Mouse (Mus musculus) neural tube, embryonic 12.5 days (tissue): ENCODE measurements around the gene Isyna1. TPM values are rescaled to one million over a fixed set of nuclear protein-coding genes. Genes with fewer than 3 reads are reported as not detected.

ENCODE experiments used
- ATAC-seq: fragments of 200-750 bp; cut with Nextera tagmentation; 2 replicates; pipeline ENCODE4 v1.8.0; 2017; ENCODE audit warnings: low read depth, mild to moderate bottlenecking, moderate TSS enrichment, moderate library complexity; ENCODE audit not compliant: low FRiP score
- H3K27ac ChIP-seq: fragments of 300-500 bp; sonication (generic); 2 replicates; pipeline ENCODE4 v1.5.1; 2016
- H3K27me3 ChIP-seq: fragments of 300-500 bp; sonication (generic); replicated peaks from 2 replicates; pipeline ENCODE4 v1.6.1; 2016; ENCODE audit warnings: mild to moderate bottlenecking
- H3K36me3 ChIP-seq: fragments of 300-500 bp; sonication (generic); 2 replicates; pipeline ENCODE4 v1.6.1; 2016; ENCODE audit warnings: mild to moderate bottlenecking
- H3K4me1 ChIP-seq: fragments of 300-500 bp; sonication (generic); 2 replicates; pipeline ENCODE4 v1.6.1; 2016
- H3K4me2 ChIP-seq: fragments of 300-500 bp; sonication (generic); replicated peaks from 2 replicates; pipeline ENCODE4 v1.6.1; 2016; ENCODE audit warnings: mild to moderate bottlenecking
- H3K4me3 ChIP-seq: fragments of 300-500 bp; sonication (generic); 2 replicates; pipeline ENCODE4 v1.5.1; 2016
- H3K9ac ChIP-seq: fragments of 300-500 bp; sonication (generic); 2 replicates; pipeline ENCODE4 v1.6.1; 2016; ENCODE audit warnings: mild to moderate bottlenecking
- H3K9me3 ChIP-seq: fragments of 300-500 bp; sonication (generic); 2 replicates; pipeline ENCODE4 v1.6.1; 2016; ENCODE audit warnings: mild to moderate bottlenecking
- WGBS: fragments of 180-500 bp; shearing (Covaris S2); methylation state at CpG from one replicate; pipeline ENCODE4 v1.1.7; 2016; 5-methylcytosine and 5-hydroxymethylcytosine counted together
- polyA plus RNA-seq: library from polyadenylated mRNA; unstranded; fragments of >200 nt; fragmentation: Nextera tagmentation; extraction: Ambion mirVana; gene quantifications from 2 replicates; pipeline ENCODE4 v1.2.1, GENCODE M21; 2016

The Isyna1 gene
- polyA plus RNA-seq, 1 experiment from 2014 or later: 116 TPM

GRCm38 (mm10) chr8:70618888-70619334 is 24.7 kb downstream of the Isyna1 start:
- Histone ChIP-seq H3K9ac (no peak overlapping the region), H3K9me3 (no peaks in the 10 kb centered on the region), H3K4me2 (no peak overlapping the region), H3K4me1 (0 out of 2 replicates have a peak, but pooled peaks cover 14% of the 10 kb centered on the region), H3K36me3 (no peaks in the 10 kb centered on the region), H3K4me3 (no peak overlapping the region), H3K27ac (no peak overlapping the region), H3K27me3 (peaks cover 23% of the 10 kb centered on the region)
- ATAC-seq: peak; percentile 42; the same call in 1 of the 2 replicates
- 30% methylated on average over 9 of the region's 9 CpGs for WGBS

- H3K9ac ChIP-seq: no peak overlapping the region
- no peaks in the 10 kb centered on the region for H3K36me3 ChIP-seq
- H3K4me2 ChIP-seq: no peak overlapping the region
- WGBS: 63% methylated on average over 3 of the region's 3 CpGs
- no peak overlapping the region for H3K27ac ChIP-seq
- H3K4me3 ChIP-seq: no peak overlapping the region
- H3K4me1 ChIP-seq: 0 out of 2 replicates have a peak, but pooled peaks cover 10% of the 10 kb centered on the region
- ATAC-seq: no peak
- H3K27me3 ChIP-seq: peaks cover 23% of the 10 kb centered on the region
- H3K9me3 ChIP-seq: no peaks in the 10 kb centered on the region
Observed at GRCm38 (mm10) chr8:70622220-70622619, 28.0 kb downstream of the Isyna1 start.

GRCm38 (mm10) chr8:70625104-70625503 is 30.9 kb downstream of the Isyna1 start:
- Histone ChIP-seq H3K36me3 (no peaks in the 10 kb centered on the region), H3K27me3 (peaks cover 23% of the 10 kb centered on the region), H3K9me3 (no peaks in the 10 kb centered on the region), H3K9ac (no peak overlapping the region), H3K4me1 (peaks cover 9% of the 10 kb centered on the region; the same call in 1 of the 2 replicates), H3K4me3 (no peak overlapping the region), H3K4me2 (no peak overlapping the region), H3K27ac (no peak overlapping the region)
- no peak for ATAC-seq
- WGBS: 25% methylated on average over 5 of the region's 5 CpGs

- no peak overlapping the region for H3K4me3 ChIP-seq
- H3K36me3 ChIP-seq: no peaks in the 10 kb centered on the region
- H3K9me3 ChIP-seq: no peaks in the 10 kb centered on the region
- WGBS: 91% methylated on average over 5 of the region's 5 CpGs
- H3K4me1 ChIP-seq: peaks cover 15% of the 10 kb centered on the region; the same call in 1 of the 2 replicates
- H3K27me3 ChIP-seq: peaks cover 12% of the 10 kb centered on the region; the same call in 1 of the 2 replicates
- no peak overlapping the region for H3K4me2 ChIP-seq
- H3K27ac ChIP-seq: no peak overlapping the region
- ATAC-seq: no peak
- no peak overlapping the region for H3K9ac ChIP-seq
Observed at GRCm38 (mm10) chr8:70627041-70627440, 32.9 kb downstream of the Isyna1 start.

- Histone ChIP-seq H3K9ac (peak overlapping the region; percentile 53; the same call in 1 of the 2 replicates), H3K4me2 (peak overlapping the region; percentile 54), H3K9me3 (no peaks in the 10 kb centered on the region), H3K27ac (no peak overlapping the region), H3K36me3 (no peaks in the 10 kb centered on the region), H3K4me3 (peak overlapping the region; percentile 31), H3K4me1 (peaks cover 15% of the 10 kb centered on the region; the same call in 1 of the 2 replicates), H3K27me3 (peaks cover 7% of the 10 kb centered on the region; the same call in 1 of the 2 replicates)
- peak; percentile 2; the same call in 1 of the 2 replicates for ATAC-seq
- 52% methylated on average over 7 of the region's 7 CpGs for WGBS
Observed at GRCm38 (mm10) chr8:70628986-70629490, 34.9 kb downstream of the Isyna1 start.

GRCm38 (mm10) chr8:70629574-70630531 is 35.7 kb downstream of the Isyna1 start:
- peak overlapping the region; percentile 54 for H3K4me2 ChIP-seq
- H3K27ac ChIP-seq: peak overlapping the region; percentile 20; the same call in 1 of the 2 replicates
- ATAC-seq: peak; percentile 90
- peaks cover 7% of the 10 kb centered on the region; the same call in 1 of the 2 replicates for H3K27me3 ChIP-seq
- H3K9ac ChIP-seq: peak overlapping the region; percentile 53
- WGBS: 1% methylated on average over 60 of the region's 60 CpGs
- H3K36me3 ChIP-seq: no peaks in the 10 kb centered on the region
- peaks cover 15% of the 10 kb centered on the region; the same call in 1 of the 2 replicates for H3K4me1 ChIP-seq
- no peaks in the 10 kb centered on the region for H3K9me3 ChIP-seq
- H3K4me3 ChIP-seq: peak overlapping the region; percentile 31

GRCm38 (mm10) chr8:70630532-70631381 is 36.6 kb downstream of the Isyna1 start:
- no peak for ATAC-seq
- Histone ChIP-seq H3K4me2 (peak overlapping the region; percentile 54; the same call in 1 of the 2 replicates), H3K9me3 (no peaks in the 10 kb centered on the region), H3K36me3 (no peaks in the 10 kb centered on the region), H3K4me3 (no peak overlapping the region), H3K27me3 (peaks cover 7% of the 10 kb centered on the region; the same call in 1 of the 2 replicates), H3K4me1 (peaks cover 15% of the 10 kb centered on the region; the same call in 1 of the 2 replicates), H3K9ac (no peak overlapping the region), H3K27ac (no peak overlapping the region)
- 12% methylated on average over 22 of the region's 22 CpGs for WGBS

GRCm38 (mm10) chr8:70631436-70631835 is 37.3 kb downstream of the Isyna1 start:
- Histone ChIP-seq H3K9ac (0 out of 2 replicates have a peak overlapping the region, but pooled peaks have one; percentile 10), H3K27me3 (peaks cover 7% of the 10 kb centered on the region; the same call in 1 of the 2 replicates), H3K4me2 (0 out of 2 replicates have a peak overlapping the region, but pooled peaks have one; percentile 15), H3K36me3 (no peaks in the 10 kb centered on the region), H3K4me3 (no peak overlapping the region), H3K27ac (no peak overlapping the region), H3K4me1 (peaks cover 15% of the 10 kb centered on the region; the same call in 1 of the 2 replicates), H3K9me3 (no peaks in the 10 kb centered on the region)
- 23% methylated on average over 24 of the region's 24 CpGs for WGBS
- no peak for ATAC-seq

GRCm38 (mm10) chr8:70632346-70632892 is 38.2 kb downstream of the Isyna1 start, which contains the start of gene Gdf15:
Gene Gdf15 (minus strand): TSS chr8:70632456.
- Histone ChIP-seq H3K4me1 (peaks cover 15% of the 10 kb centered on the region; the same call in 1 of the 2 replicates), H3K36me3 (no peaks in the 10 kb centered on the region), H3K27ac (no peak within 1 kb of the TSS), H3K4me3 (no peak within 1 kb of the TSS), H3K27me3 (peaks cover 7% of the 10 kb centered on the region; the same call in 1 of the 2 replicates), H3K9ac (0 out of 2 replicates have a peak within 1 kb of the TSS, but pooled peaks have one; percentile 10), H3K4me2 (0 out of 2 replicates have a peak within 1 kb of the TSS, but pooled peaks have one; percentile 15), H3K9me3 (no peaks in the 10 kb centered on the region)
- 69% methylated on average over 6 of the region's 6 CpGs for WGBS
- ATAC-seq: no peak

- Histone ChIP-seq H3K9me3 (no peaks in the 10 kb centered on the region), H3K4me3 (no peak overlapping the region), H3K4me2 (no peak overlapping the region), H3K36me3 (no peaks in the 10 kb centered on the region), H3K9ac (no peak overlapping the region), H3K4me1 (peaks cover 14% of the 10 kb centered on the region; the same call in 1 of the 2 replicates), H3K27ac (no peak overlapping the region), H3K27me3 (peaks cover 7% of the 10 kb centered on the region; the same call in 1 of the 2 replicates)
- no peak for ATAC-seq
- WGBS: 67% methylated on average over 6 of the region's 6 CpGs
Observed at GRCm38 (mm10) chr8:70634066-70634465, 39.9 kb downstream of the Isyna1 start.

GRCm38 (mm10) chr8:70635527-70635926 is 41.4 kb downstream of the Isyna1 start:
- H3K9me3 ChIP-seq: no peaks in the 10 kb centered on the region
- H3K4me2 ChIP-seq: no peak overlapping the region
- 0 out of 2 replicates have a peak, but pooled peaks cover 3% of the 10 kb centered on the region for H3K4me1 ChIP-seq
- 83% methylated on average over 6 of the region's 6 CpGs for WGBS
- no peak for ATAC-seq
- H3K36me3 ChIP-seq: no peaks in the 10 kb centered on the region
- no peak overlapping the region for H3K27ac ChIP-seq
- no peak overlapping the region for H3K9ac ChIP-seq
- H3K4me3 ChIP-seq: no peak overlapping the region
- peaks cover 7% of the 10 kb centered on the region; the same call in 1 of the 2 replicates for H3K27me3 ChIP-seq
